In the genomic region with DNA sequence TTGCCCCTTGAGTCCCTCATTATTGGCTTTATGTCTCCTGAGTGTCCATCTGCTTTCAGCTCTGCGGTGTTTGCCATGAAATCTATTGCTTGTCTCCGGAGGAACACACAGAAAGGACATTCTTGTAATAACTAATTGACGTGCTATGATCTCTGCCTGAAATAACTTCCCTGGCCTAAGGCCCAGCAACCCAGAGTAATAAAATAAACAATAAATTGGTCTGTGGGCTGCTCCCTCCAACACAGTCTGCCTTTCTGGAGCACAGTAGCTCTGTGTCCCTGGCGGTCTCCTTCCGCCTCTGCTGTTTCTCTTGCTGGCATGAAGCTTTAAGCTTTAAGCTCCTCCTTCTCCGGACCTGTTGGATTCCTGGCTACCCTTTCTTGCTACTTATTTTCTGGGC, we compare ENCODE assay signal across 10 mouse cellular contexts. TPM values are rescaled to one million over a fixed set of nuclear protein-coding genes. Genes with fewer than 3 reads are reported as not detected.
DNase-seq lines count a peak whose midpoint lies in the region; ATAC-seq and TF ChIP-seq lines count a peak whose summit lies in the region.
"Had no signal": no experiment of that assay in that cellular context is flagged by ENCODE, and none has a peak within 500 bp of the region (broad histone marks: within the 10 kb centered on the region; RNA-seq: fewer than 3 reads in every experiment).

No protein-coding gene starts in this region.

- H3K4me1 ChIP-seq in intestine, embryonic 15.5 days (replicated peaks) = peaks cover 8% of the 10 kb centered on the region; the same call in 1 of the 2 replicates
- H3K4me1 ChIP-seq in hindbrain, embryonic 16.5 days (ENCODE audit: control insufficient read depth, insufficient read depth, low read depth, low read length) = peaks cover 6% of the 10 kb centered on the region

- no peaks in the 10 kb centered on the region for H3K9me3 ChIP-seq in intestine, embryonic 15.5 days
- no peaks in the 10 kb centered on the region for H3K9me3 ChIP-seq in hindbrain, embryonic 16.5 days (ENCODE audit: control insufficient read depth, low read length)
- H3K9me3 ChIP-seq: midbrain, embryonic 15.5 days had no signal

- H3K4me3 ChIP-seq in gastrocnemius, adult 2 months = 0 out of 2 replicates have a peak overlapping the region, but pooled peaks have one; percentile 2
- H3K4me3 ChIP-seq in intestine, embryonic 15.5 days (replicated peaks) = no peak overlapping the region
- no peak overlapping the region for H3K4me3 ChIP-seq in hindbrain, embryonic 16.5 days (ENCODE audit: low read length)
- H3K4me3 ChIP-seq: midbrain, embryonic 15.5 days had no signal

- intact Hi-C loops in gastrocnemius, adult 2 months (cut with DNase I) = no loop called here
- intact Hi-C loops in heart, postnatal 36 days (cut with DNase I) = no loop called here

- H3K27ac ChIP-seq in gastrocnemius, adult 2 months = peak overlapping the region; percentile 86
- H3K27ac ChIP-seq in intestine, embryonic 15.5 days = peak overlapping the region; percentile 58; the same call in 1 of the 2 replicates
- no peak overlapping the region for H3K27ac ChIP-seq in hindbrain, embryonic 16.5 days (ENCODE audit: low read depth, low read length)
- H3K27ac ChIP-seq: midbrain, embryonic 15.5 days had no signal

- H3K36me3 ChIP-seq in intestine, embryonic 15.5 days = no peaks in the 10 kb centered on the region
- no peaks in the 10 kb centered on the region for H3K36me3 ChIP-seq in hindbrain, embryonic 16.5 days (ENCODE audit: control insufficient read depth, insufficient read depth, low read length)
- H3K36me3 ChIP-seq: midbrain, embryonic 15.5 days had no signal

- H3K27me3 ChIP-seq in intestine, embryonic 15.5 days (replicated peaks) = peaks cover 12% of the 10 kb centered on the region
- no peaks in the 10 kb centered on the region for H3K27me3 ChIP-seq in hindbrain, embryonic 16.5 days (replicated peaks; ENCODE audit: control insufficient read depth, insufficient read depth, low read length)
- H3K27me3 ChIP-seq: midbrain, embryonic 15.5 days had no signal

- ATAC-seq in intestine, embryonic 15.5 days = peak; percentile 70
- ATAC-seq in hindbrain, embryonic 16.5 days = no peak
- ATAC-seq: midbrain, embryonic 15.5 days had no signal

- 29% methylated on average over 6 of the region's 6 CpGs for WGBS in intestine, embryonic 15.5 days
- WGBS in hindbrain, embryonic 16.5 days = 64% methylated on average over 6 of the region's 6 CpGs

- DNase-seq in gastrocnemius, adult 2 months = peak; percentile 23
- DNase-seq in gastrocnemius, postnatal 25 days = no peak
- DNase-seq in layer of hippocampus, adult 18-20 months (ENCODE audit: low spot score in 2 of 2) = peak; percentile 21 to 82
- peak; percentile 55 for DNase-seq in lung, postnatal 25 days (ENCODE audit: low spot score)
- DNase-seq in spleen, postnatal 14 days (ENCODE audit: low spot score in 2 of 2) = no peak
- no peak for DNase-seq in heart, postnatal 36 days
- DNase-seq: right cerebral cortex, adult 18-20 months had no signal

- H3K9ac ChIP-seq in intestine, embryonic 15.5 days = no peak overlapping the region
- H3K9ac ChIP-seq in hindbrain, embryonic 16.5 days (ENCODE audit: low read depth, low read length) = no peak overlapping the region
- H3K9ac ChIP-seq: midbrain, embryonic 15.5 days had no signal

- no peak for TF ChIP-seq CTCF in gastrocnemius, adult 2 months (IDR thresholded peaks at IDR 0.05)

- no peak overlapping the region for H3K4me2 ChIP-seq in intestine, embryonic 15.5 days (replicated peaks)
- H3K4me2 ChIP-seq in hindbrain, embryonic 16.5 days (ENCODE audit: low read length) = no peak overlapping the region
- H3K4me2 ChIP-seq: midbrain, embryonic 15.5 days had no signal

RNA-seq across cellular contexts. Expression of gene Ehd3, which starts 4.5 kb away (rescaled TPM):
- 1 to 10 TPM; 3.4 to 5.9 TPM for total RNA-seq in gastrocnemius, adult 2 months (2021)
- total RNA-seq in gastrocnemius, postnatal 25 days (2021) = 1 to 10 TPM; 2.6 to 3.1 TPM
- 6.1 and 6.2 TPM in 2 replicates for polyA plus RNA-seq in intestine, embryonic 15.5 days (2015; fragmentation: Nextera tagmentation; extraction: Ambion mirVana)
- 100 to 1,000 TPM; 138 to 145 TPM for total RNA-seq in layer of hippocampus, adult 18-20 months (2021)
- 26.5 and 29.8 TPM in 2 replicates for polyA plus RNA-seq in hindbrain, embryonic 16.5 days (2015; fragmentation: Nextera tagmentation; extraction: Ambion mirVana)
- 1 to 10 TPM; 3.0 to 3.2 TPM for total RNA-seq in heart, postnatal 36 days (2021)

Comparison
In these comparisons a context has a peak if more than half of its experiments do, and no peak if none do; other contexts are left out.
1. DNase-seq: peak in gastrocnemius, adult 2 months (single experiment), layer of hippocampus, adult 18-20 months (2 of 2) and lung, postnatal 25 days (single experiment); none in gastrocnemius, postnatal 25 days (single experiment), spleen, postnatal 14 days (0 of 2) and heart, postnatal 36 days (0 of 2).
2. RNA of gene Ehd3, which starts 4.5 kb away (total RNA-seq): 138 to 145 TPM in layer of hippocampus, adult 18-20 months; 3.4 to 5.9 TPM in gastrocnemius, adult 2 months, 3.0 to 3.2 TPM in heart, postnatal 36 days and 2.6 to 3.1 TPM in gastrocnemius, postnatal 25 days; every median in the first group is over 10 times any median in the second.